Mouse (Mus musculus): ENCODE measurements around the gene Rasgef1c. TPM values are rescaled to one million over a fixed set of nuclear protein-coding genes. Genes with fewer than 3 reads are reported as not detected.

The Rasgef1c gene
- polyA plus RNA-seq, 1 experiment from 2014 or later: not detected

- Histone ChIP-seq H3K9me3 (ENCODE audit: control insufficient read depth, low read length) (no peaks in the 10 kb centered on the region), H3K4me2 (ENCODE audit: low read depth, low read length) (no peak overlapping the region), H3K27ac (ENCODE audit: low read length) (no peak overlapping the region), H3K27me3 (ENCODE audit: control insufficient read depth, insufficient read depth, low read depth, low read length) (no peaks in the 10 kb centered on the region), H3K4me1 (replicated peaks; ENCODE audit: control insufficient read depth, insufficient read depth, low read length) (no peaks in the 10 kb centered on the region), H3K9ac (ENCODE audit: low read length) (no peak overlapping the region), H3K36me3 (ENCODE audit: control insufficient read depth, insufficient read depth, low read length) (no peaks in the 10 kb centered on the region), H3K4me3 (ENCODE audit: low read length) (no peak overlapping the region)
- ATAC-seq (ENCODE audit: low read depth): peak; percentile 53; the same call in 1 of the 2 replicates
- 27% methylated on average over 8 of the region's 8 CpGs for WGBS
Observed at GRCm38 (mm10) chr11:49955577-49956261, 54.1 kb downstream of the Rasgef1c start.

GRCm38 (mm10) chr11:49958017-49958416, 56.4 kb downstream of the Rasgef1c start:
- no peaks in the 10 kb centered on the region for H3K27me3 ChIP-seq (ENCODE audit: control insufficient read depth, insufficient read depth, low read depth, low read length)
- H3K27ac ChIP-seq (ENCODE audit: low read length): no peak overlapping the region
- no peaks in the 10 kb centered on the region for H3K36me3 ChIP-seq (ENCODE audit: control insufficient read depth, insufficient read depth, low read length)
- ATAC-seq (ENCODE audit: low read depth): no peak
- H3K9me3 ChIP-seq (ENCODE audit: control insufficient read depth, low read length): no peaks in the 10 kb centered on the region
- no peaks in the 10 kb centered on the region for H3K4me1 ChIP-seq (replicated peaks; ENCODE audit: control insufficient read depth, insufficient read depth, low read length)
- H3K9ac ChIP-seq (ENCODE audit: low read length): no peak overlapping the region
- no peak overlapping the region for H3K4me3 ChIP-seq (ENCODE audit: low read length)
- WGBS: 78% methylated on average over 10 of the region's 10 CpGs
- no peak overlapping the region for H3K4me2 ChIP-seq (ENCODE audit: low read depth, low read length)

GRCm38 (mm10) chr11:49961098-49961740, 59.6 kb downstream of the Rasgef1c start:
- H3K9me3 ChIP-seq (ENCODE audit: control insufficient read depth, low read length): no peaks in the 10 kb centered on the region
- 32% methylated on average over 10 of the region's 10 CpGs for WGBS
- no peaks in the 10 kb centered on the region for H3K4me1 ChIP-seq (replicated peaks; ENCODE audit: control insufficient read depth, insufficient read depth, low read length)
- H3K4me3 ChIP-seq (ENCODE audit: low read length): no peak overlapping the region
- no peaks in the 10 kb centered on the region for H3K36me3 ChIP-seq (ENCODE audit: control insufficient read depth, insufficient read depth, low read length)
- ATAC-seq (ENCODE audit: low read depth): no peak
- H3K27me3 ChIP-seq (ENCODE audit: control insufficient read depth, insufficient read depth, low read depth, low read length): no peaks in the 10 kb centered on the region
- no peak overlapping the region for H3K27ac ChIP-seq (ENCODE audit: low read length)
- H3K4me2 ChIP-seq (ENCODE audit: low read depth, low read length): no peak overlapping the region
- no peak overlapping the region for H3K9ac ChIP-seq (ENCODE audit: low read length)

- no peak overlapping the region for H3K9ac ChIP-seq (ENCODE audit: low read length)
- no peaks in the 10 kb centered on the region for H3K4me1 ChIP-seq (replicated peaks; ENCODE audit: control insufficient read depth, insufficient read depth, low read length)
- no peaks in the 10 kb centered on the region for H3K9me3 ChIP-seq (ENCODE audit: control insufficient read depth, low read length)
- no peak overlapping the region for H3K4me2 ChIP-seq (ENCODE audit: low read depth, low read length)
- ATAC-seq (ENCODE audit: low read depth): no peak
- no peaks in the 10 kb centered on the region for H3K36me3 ChIP-seq (ENCODE audit: control insufficient read depth, insufficient read depth, low read length)
- no peaks in the 10 kb centered on the region for H3K27me3 ChIP-seq (ENCODE audit: control insufficient read depth, insufficient read depth, low read depth, low read length)
- 38% methylated on average over 3 of the region's 3 CpGs for WGBS
- no peak overlapping the region for H3K27ac ChIP-seq (ENCODE audit: low read length)
- H3K4me3 ChIP-seq (ENCODE audit: low read length): no peak overlapping the region
Observed at GRCm38 (mm10) chr11:49965320-49965719, 63.7 kb downstream of the Rasgef1c start.

GRCm38 (mm10) chr11:49969692-49970091, 68.1 kb downstream of the Rasgef1c start:
- no peaks in the 10 kb centered on the region for H3K9me3 ChIP-seq (ENCODE audit: control insufficient read depth, low read length)
- H3K36me3 ChIP-seq (ENCODE audit: control insufficient read depth, insufficient read depth, low read length): no peaks in the 10 kb centered on the region
- no peaks in the 10 kb centered on the region for H3K4me1 ChIP-seq (replicated peaks; ENCODE audit: control insufficient read depth, insufficient read depth, low read length)
- no peak overlapping the region for H3K9ac ChIP-seq (ENCODE audit: low read length)
- no peak for ATAC-seq (ENCODE audit: low read depth)
- no peaks in the 10 kb centered on the region for H3K27me3 ChIP-seq (ENCODE audit: control insufficient read depth, insufficient read depth, low read depth, low read length)
- 84% methylated on average over 2 of the region's 2 CpGs for WGBS
- H3K4me3 ChIP-seq (ENCODE audit: low read length): no peak overlapping the region
- H3K27ac ChIP-seq (ENCODE audit: low read length): no peak overlapping the region
- no peak overlapping the region for H3K4me2 ChIP-seq (ENCODE audit: low read depth, low read length)

GRCm38 (mm10) chr11:49973657-49974340, 72.2 kb downstream of the Rasgef1c start:
- WGBS: 75% methylated on average over 10 of the region's 10 CpGs
- no peak for ATAC-seq (ENCODE audit: low read depth)
- Histone ChIP-seq H3K27me3 (ENCODE audit: control insufficient read depth, insufficient read depth, low read depth, low read length) (no peaks in the 10 kb centered on the region), H3K4me3 (ENCODE audit: low read length) (no peak overlapping the region), H3K4me1 (replicated peaks; ENCODE audit: control insufficient read depth, insufficient read depth, low read length) (no peaks in the 10 kb centered on the region), H3K9me3 (ENCODE audit: control insufficient read depth, low read length) (no peaks in the 10 kb centered on the region), H3K27ac (ENCODE audit: low read length) (no peak overlapping the region), H3K9ac (ENCODE audit: low read length) (no peak overlapping the region), H3K36me3 (ENCODE audit: control insufficient read depth, insufficient read depth, low read length) (no peaks in the 10 kb centered on the region), H3K4me2 (ENCODE audit: low read depth, low read length) (no peak overlapping the region)

GRCm38 (mm10) chr11:49974675-49975074, 73.0 kb downstream of the Rasgef1c start:
- no peaks in the 10 kb centered on the region for H3K4me1 ChIP-seq (replicated peaks; ENCODE audit: control insufficient read depth, insufficient read depth, low read length)
- H3K4me3 ChIP-seq (ENCODE audit: low read length): no peak overlapping the region
- ATAC-seq (ENCODE audit: low read depth): no peak
- H3K9me3 ChIP-seq (ENCODE audit: control insufficient read depth, low read length): no peaks in the 10 kb centered on the region
- H3K36me3 ChIP-seq (ENCODE audit: control insufficient read depth, insufficient read depth, low read length): no peaks in the 10 kb centered on the region
- 67% methylated on average over 1 of the region's 1 CpGs for WGBS
- H3K27me3 ChIP-seq (ENCODE audit: control insufficient read depth, insufficient read depth, low read depth, low read length): no peaks in the 10 kb centered on the region
- no peak overlapping the region for H3K4me2 ChIP-seq (ENCODE audit: low read depth, low read length)
- no peak overlapping the region for H3K27ac ChIP-seq (ENCODE audit: low read length)
- H3K9ac ChIP-seq (ENCODE audit: low read length): no peak overlapping the region

- Histone ChIP-seq H3K9me3 (ENCODE audit: control insufficient read depth, low read length) (no peaks in the 10 kb centered on the region), H3K27ac (ENCODE audit: low read length) (no peak overlapping the region), H3K27me3 (ENCODE audit: control insufficient read depth, insufficient read depth, low read depth, low read length) (no peaks in the 10 kb centered on the region), H3K4me2 (ENCODE audit: low read depth, low read length) (no peak overlapping the region), H3K4me3 (ENCODE audit: low read length) (no peak overlapping the region), H3K4me1 (replicated peaks; ENCODE audit: control insufficient read depth, insufficient read depth, low read length) (no peaks in the 10 kb centered on the region), H3K36me3 (ENCODE audit: control insufficient read depth, insufficient read depth, low read length) (no peaks in the 10 kb centered on the region), H3K9ac (ENCODE audit: low read length) (no peak overlapping the region)
- 79% methylated on average over 10 of the region's 10 CpGs for WGBS
- ATAC-seq (ENCODE audit: low read depth): no peak
Observed at GRCm38 (mm10) chr11:49977963-49978568, 76.4 kb downstream of the Rasgef1c start.

GRCm38 (mm10) chr11:49978935-49979334, 77.3 kb downstream of the Rasgef1c start:
- no peak for ATAC-seq (ENCODE audit: low read depth)
- no peaks in the 10 kb centered on the region for H3K4me1 ChIP-seq (replicated peaks; ENCODE audit: control insufficient read depth, insufficient read depth, low read length)
- no peak overlapping the region for H3K27ac ChIP-seq (ENCODE audit: low read length)
- H3K36me3 ChIP-seq (ENCODE audit: control insufficient read depth, insufficient read depth, low read length): no peaks in the 10 kb centered on the region
- no peak overlapping the region for H3K4me3 ChIP-seq (ENCODE audit: low read length)
- no peaks in the 10 kb centered on the region for H3K27me3 ChIP-seq (ENCODE audit: control insufficient read depth, insufficient read depth, low read depth, low read length)
- no peak overlapping the region for H3K9ac ChIP-seq (ENCODE audit: low read length)
- no peak overlapping the region for H3K4me2 ChIP-seq (ENCODE audit: low read depth, low read length)
- 91% methylated on average over 8 of the region's 8 CpGs for WGBS
- H3K9me3 ChIP-seq (ENCODE audit: control insufficient read depth, low read length): no peaks in the 10 kb centered on the region
